Mouse (Mus musculus) myocyte (in vitro differentiated cells): ENCODE measurements around the gene Slc29a1. TPM values are rescaled to one million over a fixed set of nuclear protein-coding genes. Genes with fewer than 3 reads are reported as not detected.

Experiments
- H3K27me3 ChIP-seq: one replicate; pipeline ENCODE4 v1.6.1; 2011; ENCODE audit not compliant: control insufficient read depth, insufficient read depth, insufficient read length
- H3K36me3 ChIP-seq: one replicate; pipeline ENCODE4 v1.6.1; 2011; ENCODE audit not compliant: control insufficient read depth, insufficient read depth
- H3K4me2 ChIP-seq: one replicate; pipeline ENCODE4 v1.6.1; 2011; ENCODE audit warnings: low read depth, control low read depth
- H3K4me3 ChIP-seq: one replicate; pipeline ENCODE4 v1.5.1; 2011; ENCODE audit warnings: mild to moderate bottlenecking, control low read depth, moderate library complexity
- H3K79me2 ChIP-seq: one replicate; pipeline ENCODE4 v1.6.1; 2011; ENCODE audit not compliant: control insufficient read depth, insufficient read depth
- H3ac ChIP-seq: one replicate; pipeline ENCODE4 v1.6.1; 2011; ENCODE audit not compliant: control insufficient read depth, insufficient read length
- CEBPB ChIP-seq: IDR thresholded peaks from 2 replicates; pipeline ENCODE4 v1.6.1; 2011; ENCODE audit warnings: mild to moderate bottlenecking, moderate library complexity; ENCODE audit not compliant: poor library complexity, insufficient read depth, severe bottlenecking
- E2F4 ChIP-seq: IDR thresholded peaks from one replicate; pipeline ENCODE4 v1.6.1; 2011; ENCODE audit warnings: mild to moderate bottlenecking, control low read depth, moderate library complexity; ENCODE audit not compliant: insufficient read depth
- MAX ChIP-seq: IDR thresholded peaks from one replicate; pipeline ENCODE4 v1.6.1; 2011; ENCODE audit warnings: low read depth, mild to moderate bottlenecking, control low read depth
- MYOD1 ChIP-seq, 3 experiments: IDR thresholded peaks; one replicate each; pipeline ENCODE4 v1.6.1; 2011; ENCODE audit warnings: control low read depth in 2 of 3, low read depth in 2 of 3, mild to moderate bottlenecking in 2 of 3, moderate library complexity in 1 of 3; ENCODE audit not compliant: insufficient read length in 2 of 3, control insufficient read depth in 1 of 3
- MYOG ChIP-seq, 3 experiments: IDR thresholded peaks; one replicate each; pipeline ENCODE4 v1.6.1; 2011; ENCODE audit warnings: control low read depth in 2 of 3, low read depth in 2 of 3, mild to moderate bottlenecking in 2 of 3; ENCODE audit not compliant: insufficient read length in 2 of 3, control insufficient read depth in 1 of 3, insufficient read depth in 1 of 3
- POLR2A ChIP-seq: IDR thresholded peaks from one replicate; pipeline ENCODE4 v1.6.1; 2011; ENCODE audit warnings: low read depth, mild to moderate bottlenecking, control low read depth, moderate library complexity; ENCODE audit not compliant: insufficient read length
- POLR2AphosphoS2 ChIP-seq: IDR thresholded peaks from one replicate; pipeline ENCODE4 v1.6.1; 2011; ENCODE audit warnings: low read depth, control low read depth; ENCODE audit not compliant: insufficient read length
- REST ChIP-seq: IDR thresholded peaks from one replicate; pipeline ENCODE4 v1.6.1; 2011; ENCODE audit warnings: mild to moderate bottlenecking, control low read depth, moderate library complexity; ENCODE audit not compliant: insufficient read depth, insufficient read length
- SRF ChIP-seq: IDR thresholded peaks from one replicate; pipeline ENCODE4 v1.6.1; 2011; ENCODE audit warnings: low read depth; ENCODE audit not compliant: control insufficient read depth, insufficient read length
- TCF12 ChIP-seq: IDR thresholded peaks from one replicate; pipeline ENCODE4 v1.6.1; 2011; ENCODE audit warnings: mild to moderate bottlenecking, control low read depth; ENCODE audit not compliant: poor library complexity, insufficient read depth, severe bottlenecking
- TCF3 ChIP-seq: IDR thresholded peaks from one replicate; pipeline ENCODE4 v1.6.1; 2011; ENCODE audit warnings: low read depth, control low read depth; ENCODE audit not compliant: insufficient read length
- USF1 ChIP-seq: IDR thresholded peaks from one replicate; pipeline ENCODE4 v1.6.1; 2011; ENCODE audit warnings: low read depth, mild to moderate bottlenecking, control low read depth, moderate library complexity
- polyA plus RNA-seq: library from polyadenylated mRNA; unstranded; fragments of >200 nt; fragmentation: generic; extraction: Trizol; gene quantifications from one replicate; pipeline ENCODE4 v1.2.1, GENCODE M21; 2012; ENCODE audit warnings: missing spikeins

Slc29a1 gene
- polyA plus RNA-seq, 1 experiment: 913 TPM

DNA sequence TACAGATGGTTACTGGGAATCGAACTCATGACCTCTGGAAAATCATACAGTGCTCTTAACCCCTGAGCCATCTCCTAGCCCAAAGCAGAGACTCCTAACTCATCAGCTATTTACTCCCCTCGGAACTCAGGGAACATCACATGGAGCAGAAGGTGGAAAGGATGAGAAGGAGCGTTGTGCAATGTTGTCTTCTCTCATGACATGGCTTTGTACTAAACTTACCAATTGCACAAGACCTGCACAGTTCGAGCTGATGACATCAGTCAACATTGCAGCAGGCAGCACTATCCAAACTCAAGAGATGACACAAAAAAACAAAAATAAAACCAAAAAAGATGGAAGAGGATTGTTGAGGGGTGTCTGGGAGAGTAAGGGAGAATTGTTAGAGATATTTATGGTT lies 9.0 kb upstream of the Slc29a1 start:
- Histone ChIP-seq H3ac (no peak overlapping the region), H3K36me3 (no peaks in the 10 kb centered on the region)

DNA sequence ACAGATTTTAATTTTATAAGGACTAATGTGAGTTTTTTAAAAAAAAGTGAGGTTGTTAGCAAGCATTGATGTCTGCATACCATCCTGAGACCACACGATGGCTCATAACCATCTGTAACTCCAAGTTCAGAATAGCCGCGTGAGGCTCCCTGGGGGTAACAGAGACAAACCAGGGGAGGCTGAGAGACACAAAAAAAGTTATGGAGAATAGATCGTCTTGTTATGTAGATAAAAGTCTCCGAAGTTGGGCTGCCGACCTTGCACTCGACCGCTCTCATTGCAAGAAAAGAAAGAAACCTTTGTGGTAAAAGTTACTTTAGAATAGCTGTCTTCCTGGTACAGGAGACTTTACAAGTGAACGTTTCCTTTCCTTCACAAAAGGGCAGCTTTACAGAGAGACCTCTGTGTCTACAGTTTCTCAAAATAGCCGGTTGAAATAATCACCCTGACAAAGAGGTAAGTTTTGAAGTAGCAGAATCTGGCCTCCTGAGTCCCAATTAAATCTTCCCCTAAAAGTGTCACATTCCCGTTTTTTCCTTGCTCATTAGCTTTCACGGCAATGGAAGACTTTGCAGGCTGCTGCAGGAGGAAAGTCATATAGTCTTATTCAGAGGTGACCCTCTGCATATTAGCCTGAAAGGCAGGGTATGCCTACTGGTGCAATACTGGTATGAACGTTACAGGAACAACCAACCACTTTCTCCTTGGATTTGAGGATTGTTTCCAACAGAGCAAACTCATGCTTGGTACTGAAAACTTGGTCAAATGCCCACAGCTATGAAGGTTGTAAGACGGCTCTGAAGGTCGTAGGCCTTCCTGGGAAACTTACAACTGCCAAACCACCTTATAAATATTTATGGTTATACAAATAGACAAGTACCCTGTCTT lies 7.8 kb upstream of the Slc29a1 start:
- H3K4me3 ChIP-seq: no peak overlapping the region
- no peak overlapping the region for H3K4me2 ChIP-seq
- H3K79me2 ChIP-seq: no peaks in the 10 kb centered on the region
- no peak overlapping the region for H3ac ChIP-seq
- H3K36me3 ChIP-seq: no peaks in the 10 kb centered on the region
- no peak for TF ChIP-seq MYOD1 (IDR thresholded peaks at IDR 0.05; ENCODE audit: control insufficient read depth in 1 of 3, insufficient read length in 2 of 3, low read depth in 2 of 3)
- TF ChIP-seq REST: no peak
- TF ChIP-seq TCF12: no peak
- no peak for TF ChIP-seq MAX
- no peak for TF ChIP-seq POLR2A
- no peak for TF ChIP-seq POLR2AphosphoS2
- no peaks in the 10 kb centered on the region for H3K27me3 ChIP-seq

More for the DNA sequence above, 9.0 kb upstream of the Slc29a1 start:
- TF ChIP-seq CEBPB (peak; percentile 27; the same call in 1 of the 2 replicates), TCF3 (no peak), POLR2AphosphoS2 (no peak)
- H3K79me2 ChIP-seq: no peaks in the 10 kb centered on the region
- no peak overlapping the region for H3K4me2 ChIP-seq
- no peak overlapping the region for H3K4me3 ChIP-seq
- no peaks in the 10 kb centered on the region for H3K27me3 ChIP-seq

GRCm38 (mm10) chr17:45602984-45603383 lies 3.6 kb upstream of the Slc29a1 start:
- Histone ChIP-seq H3K79me2 (peaks cover 9% of the 10 kb centered on the region), H3K36me3 (no peaks in the 10 kb centered on the region), H3ac (no peak overlapping the region), H3K27me3 (no peaks in the 10 kb centered on the region), H3K4me2 (no peak overlapping the region), H3K4me3 (no peak overlapping the region)
- TF ChIP-seq E2F4: no peak
- TF ChIP-seq REST: no peak
- peak in 1 of 3 experiments; percentile 31 for TF ChIP-seq MYOD1 (IDR thresholded peaks at IDR 0.05; ENCODE audit: control insufficient read depth in 1 of 3, insufficient read length in 2 of 3, low read depth in 2 of 3)
- no peak for TF ChIP-seq USF1
- TF ChIP-seq POLR2A: no peak
- no peak for TF ChIP-seq CEBPB

- Histone ChIP-seq H3K36me3 (no peaks in the 10 kb centered on the region), H3K79me2 (peaks cover 9% of the 10 kb centered on the region), H3ac (peak within 1 kb of the TSS; percentile 28), H3K4me2 (peak within 1 kb of the TSS; percentile 70), H3K27me3 (no peaks in the 10 kb centered on the region), H3K4me3 (peak within 1 kb of the TSS; percentile 80)
- TF ChIP-seq TCF12 (peak; percentile 99), SRF (no peak), MYOG (IDR thresholded peaks at IDR 0.05; ENCODE audit: control insufficient read depth in 1 of 3, insufficient read depth in 1 of 3, insufficient read length in 2 of 3, low read depth in 2 of 3) (peak; percentile 97 to 100 (median 97)), MAX (no peak), POLR2A (no peak), USF1 (no peak), TCF3 (peak; percentile 96), CEBPB (no peak), POLR2AphosphoS2 (peak; percentile 42), E2F4 (no peak), MYOD1 (IDR thresholded peaks at IDR 0.05; ENCODE audit: control insufficient read depth in 1 of 3, insufficient read length in 2 of 3, low read depth in 2 of 3) (peak; percentile 88 to 99 (median 99)), REST (no peak)
These were observed 2.5 kb upstream of the Slc29a1 start, which contains the start of gene Mymx for GRCm38 (mm10) chr17:45601877-45602304. TSS of gene Mymx (minus strand) at chr17:45602102.

DNA sequence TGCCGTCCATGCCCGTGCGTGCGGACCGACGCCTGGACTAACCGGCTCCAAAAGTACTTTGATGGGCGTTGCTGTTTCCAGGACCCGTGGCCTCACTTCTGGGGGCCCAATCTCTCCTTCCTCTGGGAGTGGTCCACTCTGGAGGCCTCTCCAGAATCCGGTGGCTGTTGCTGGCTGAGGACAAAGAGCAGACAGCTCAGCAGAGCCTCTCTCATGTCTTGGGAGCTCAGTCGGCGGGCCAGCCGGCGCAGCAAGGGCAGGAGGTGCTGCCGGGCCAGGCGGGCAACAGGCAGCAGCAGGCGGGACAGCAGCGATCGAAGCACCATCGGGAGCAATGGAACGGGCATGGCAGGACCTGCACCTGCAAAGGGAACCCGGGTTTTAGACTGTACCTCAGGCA lies 1.9 kb upstream of the Slc29a1 start:
- Histone ChIP-seq H3ac (peak overlapping the region; percentile 28), H3K36me3 (no peaks in the 10 kb centered on the region), H3K79me2 (peaks cover 9% of the 10 kb centered on the region), H3K4me3 (peak overlapping the region; percentile 80), H3K4me2 (peak overlapping the region; percentile 70), H3K27me3 (no peaks in the 10 kb centered on the region)
- TF ChIP-seq POLR2AphosphoS2: peak; percentile 28
- peak; percentile 70 for TF ChIP-seq POLR2A
- TF ChIP-seq MYOD1 (IDR thresholded peaks at IDR 0.05; ENCODE audit: control insufficient read depth in 1 of 3, insufficient read length in 2 of 3, low read depth in 2 of 3): no peak
- TF ChIP-seq MYOG (IDR thresholded peaks at IDR 0.05; ENCODE audit: control insufficient read depth in 1 of 3, insufficient read depth in 1 of 3, insufficient read length in 2 of 3, low read depth in 2 of 3): peak in 1 of 3 experiments; percentile 14
